Mouse (Mus musculus) E14TG2a.4 (cell line): ENCODE results near the gene Jph3.

Source experiments
- CTCF ChIP-seq: conservative IDR thresholded peaks from 2 replicates; pipeline ENCODE4 v1.5.1; 2014; ENCODE audit warnings: low read length
- POU5F1 ChIP-seq: IDR thresholded peaks from 2 replicates; pipeline ENCODE4 v1.6.1; 2014; ENCODE audit warnings: low read length, borderline replicate concordance

DNA sequence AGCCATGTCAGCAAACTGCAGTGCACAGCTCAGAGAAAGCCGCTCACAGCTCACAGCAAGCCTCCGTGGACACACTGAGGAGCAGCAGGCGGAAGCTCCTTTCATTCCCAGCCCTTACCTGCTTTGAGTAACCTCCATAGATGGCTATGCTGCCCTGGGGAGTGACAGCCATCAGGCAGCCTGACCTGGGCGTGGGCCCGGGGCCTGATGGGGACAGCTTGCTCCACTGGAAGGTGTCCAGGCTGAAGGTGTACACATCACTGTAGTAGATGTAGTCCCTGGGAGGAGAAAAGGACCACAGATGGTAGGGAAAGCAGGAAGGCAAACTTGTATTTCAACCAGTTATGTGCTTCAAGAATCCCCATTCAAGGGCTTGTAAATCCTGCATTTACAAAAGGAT is 75.4 kb downstream of the Jph3 start:
- TF ChIP-seq CTCF, result no peak
- no peak for TF ChIP-seq POU5F1
